Mouse (Mus musculus): ENCODE results near the gene Gm14327.
"Not testable (repeated sequence)": the region's sequence is repeated elsewhere in the genome, so short reads cannot be mapped to it uniquely, and the experiment has no call there.

Gm14327 gene

GRCm38 (mm10) chr2:177897046-177897578, at the start of gene Gm14327:
Gm14327 (plus strand) TSS chr2:177897096.
- not testable (repeated sequence) for DNase-seq

- not testable (repeated sequence) for DNase-seq
Observed at GRCm38 (mm10) chr2:177862254-177862653, 34.6 kb upstream of the Gm14327 start.

GRCm38 (mm10) chr2:177887743-177888142, 9.2 kb upstream of the Gm14327 start:
- not testable (repeated sequence) for DNase-seq

- not testable (repeated sequence) for DNase-seq
Observed at GRCm38 (mm10) chr2:177898171-177898570, 1.3 kb downstream of the Gm14327 start.

GRCm38 (mm10) chr2:177903276-177903675, 6.4 kb downstream of the Gm14327 start:
- DNase-seq = not testable (repeated sequence)

- not testable (repeated sequence) for DNase-seq
Observed at GRCm38 (mm10) chr2:177925563-177926103, 28.7 kb downstream of the Gm14327 start, which contains the start of gene Zfp972. Zfp972 (minus strand) TSS chr2:177925613.
